Mouse (Mus musculus): Measurements from ENCODE around the gene Spag16.
A peak's percentile ranks its signal among the peaks of the same experiment; 100 is the strongest.

Spag16 gene

DNA sequence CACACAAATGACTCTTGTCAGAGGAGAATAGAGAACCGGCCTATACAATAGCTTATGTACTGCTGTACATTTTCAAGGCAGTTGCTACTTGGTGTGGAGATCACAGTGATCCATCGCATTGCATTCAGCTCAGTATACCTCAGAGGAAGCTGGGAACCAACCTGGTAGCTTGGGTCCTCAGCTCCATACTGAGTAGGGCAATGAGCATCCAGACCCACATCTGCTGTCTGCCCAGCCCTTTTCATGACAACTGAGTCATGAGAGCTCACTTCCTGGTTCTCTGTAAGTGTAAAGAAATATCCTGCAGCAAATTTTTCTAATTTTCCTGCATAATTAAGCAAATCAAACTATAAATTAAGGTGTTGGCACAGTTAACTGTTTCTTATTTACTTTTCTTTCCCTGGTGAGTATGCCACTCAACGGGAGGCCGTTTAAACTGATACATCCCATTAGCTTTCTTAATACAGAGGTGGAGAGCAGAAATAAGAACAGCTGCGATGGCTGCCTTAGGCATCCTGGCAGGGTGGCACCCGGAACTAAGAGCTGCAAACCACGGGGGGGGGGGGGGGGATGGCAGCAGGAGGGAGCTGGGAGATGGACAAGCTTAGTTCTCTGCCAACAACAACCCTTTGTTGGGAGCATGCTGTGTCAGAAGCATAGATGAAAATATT is 255.6 kb downstream of the Spag16 start:
- peak; percentile 42 for DNase-seq (ENCODE audit: low read depth, low spot score)

DNA sequence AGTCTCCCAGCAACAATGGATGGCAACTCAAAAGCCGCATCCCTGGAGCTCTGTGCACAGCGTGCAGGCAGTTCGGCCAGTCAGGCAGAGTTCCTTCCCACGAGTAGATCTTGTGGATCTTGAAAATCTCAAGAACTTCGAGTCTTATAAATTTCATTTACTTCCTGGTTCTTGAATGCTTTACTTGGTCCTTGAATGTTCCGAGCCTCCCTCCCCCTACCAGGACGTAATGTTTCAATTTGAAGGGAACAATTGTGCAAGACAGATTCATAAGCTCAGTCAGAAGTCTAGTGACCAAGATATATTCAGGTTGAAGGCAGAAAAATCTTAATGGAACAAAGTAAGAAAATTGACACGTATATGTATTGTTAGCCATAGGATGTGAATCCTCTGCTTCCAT is 277.9 kb downstream of the Spag16 start:
- no peak for DNase-seq (ENCODE audit: low read depth, low spot score)

GRCm38 (mm10) chr1:70116212-70116982 is 289.6 kb downstream of the Spag16 start:
- no peak for DNase-seq (ENCODE audit: low read depth, low spot score)

GRCm38 (mm10) chr1:70128035-70128434 is 301.3 kb downstream of the Spag16 start:
- DNase-seq (ENCODE audit: low read depth, low spot score) = peak; percentile 73

DNA sequence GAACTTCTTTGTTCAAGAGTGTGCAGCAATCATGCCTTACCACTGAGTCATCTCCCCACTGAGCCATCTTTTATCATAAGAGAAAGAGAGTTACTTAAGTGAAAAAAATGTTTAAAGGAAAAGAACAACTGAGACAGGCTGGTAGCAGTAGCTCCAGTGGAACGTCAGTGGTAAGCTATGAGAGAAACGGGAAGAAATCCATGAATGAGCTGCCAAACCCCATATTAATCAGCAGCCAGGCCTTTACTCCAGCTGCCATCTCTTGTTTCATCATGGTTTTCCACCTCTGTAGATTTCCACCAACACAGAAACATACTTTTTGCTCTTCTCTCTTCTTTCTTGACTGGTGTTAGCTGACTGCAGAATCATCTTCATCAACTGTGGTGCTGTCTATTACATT is 308.8 kb downstream of the Spag16 start:
- peak; percentile 87 for DNase-seq (ENCODE audit: low read depth, low spot score)

- DNase-seq (ENCODE audit: low read depth, low spot score) = peak; percentile 77
These were observed 338.8 kb downstream of the Spag16 start for GRCm38 (mm10) chr1:70165343-70166158.

DNA sequence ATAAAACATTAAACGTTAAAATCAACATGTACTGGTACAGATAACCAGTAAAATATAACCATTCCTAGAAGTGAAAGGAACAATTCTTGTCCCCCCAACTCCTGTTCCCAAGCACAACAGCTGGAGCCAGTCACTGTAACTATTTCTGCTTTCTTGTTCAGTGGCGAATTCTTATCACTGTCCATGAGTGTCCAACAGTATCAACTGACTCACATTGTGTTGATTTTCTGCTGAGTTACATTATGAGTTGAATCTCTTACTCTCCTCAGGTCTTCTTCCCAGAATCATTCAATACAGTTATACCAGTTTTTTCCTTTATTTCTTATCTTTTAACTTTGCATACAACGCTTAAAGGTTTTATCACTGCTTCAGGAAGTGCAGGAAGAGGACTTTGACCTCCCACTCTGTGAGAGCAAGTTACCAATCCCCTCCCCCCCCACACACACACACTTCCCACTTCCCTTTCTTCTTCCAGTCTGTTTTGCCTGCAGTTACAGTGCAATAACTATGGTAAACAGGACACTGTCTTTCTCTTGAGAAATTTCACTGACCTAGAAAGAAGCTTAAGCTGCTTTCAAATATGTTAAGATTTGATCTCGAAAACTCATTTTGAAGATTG is 353.5 kb downstream of the Spag16 start:
- no peak for DNase-seq (ENCODE audit: low read depth, low spot score)

GRCm38 (mm10) chr1:70264815-70265214 is 438.0 kb downstream of the Spag16 start:
- no peak for DNase-seq (ENCODE audit: low read depth, low spot score)

DNA sequence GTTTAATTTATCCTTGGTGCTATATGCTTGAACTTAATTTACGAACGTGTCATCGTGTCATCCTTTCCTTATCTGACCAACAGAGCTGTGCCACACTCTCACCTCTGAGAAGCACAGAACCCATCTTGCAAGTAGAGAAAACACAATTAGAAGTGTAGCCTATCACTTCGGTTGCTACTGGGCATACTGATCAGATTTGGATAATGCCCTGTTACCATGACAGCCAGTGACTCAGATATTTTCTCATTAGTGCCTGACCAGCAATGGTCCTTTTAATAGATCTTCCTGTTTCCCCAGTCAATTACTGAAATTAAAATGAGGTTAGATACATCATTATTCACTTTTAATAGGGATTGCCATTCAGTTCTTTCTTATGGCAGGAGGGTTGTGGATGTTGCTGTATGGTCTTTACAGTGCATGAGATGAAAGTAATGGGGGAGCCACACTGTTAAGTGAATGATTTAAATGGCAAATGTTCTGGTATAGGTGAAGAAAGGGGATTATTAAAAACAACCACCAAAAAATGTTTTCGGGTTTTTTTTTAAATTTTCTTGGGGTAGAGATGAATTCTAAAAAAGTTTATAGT is 439.2 kb downstream of the Spag16 start:
- no peak for DNase-seq (ENCODE audit: low read depth, low spot score)

- DNase-seq (ENCODE audit: low read depth, low spot score) = peak; percentile 67
These were observed 443.4 kb downstream of the Spag16 start for GRCm38 (mm10) chr1:70270139-70270538.

DNA sequence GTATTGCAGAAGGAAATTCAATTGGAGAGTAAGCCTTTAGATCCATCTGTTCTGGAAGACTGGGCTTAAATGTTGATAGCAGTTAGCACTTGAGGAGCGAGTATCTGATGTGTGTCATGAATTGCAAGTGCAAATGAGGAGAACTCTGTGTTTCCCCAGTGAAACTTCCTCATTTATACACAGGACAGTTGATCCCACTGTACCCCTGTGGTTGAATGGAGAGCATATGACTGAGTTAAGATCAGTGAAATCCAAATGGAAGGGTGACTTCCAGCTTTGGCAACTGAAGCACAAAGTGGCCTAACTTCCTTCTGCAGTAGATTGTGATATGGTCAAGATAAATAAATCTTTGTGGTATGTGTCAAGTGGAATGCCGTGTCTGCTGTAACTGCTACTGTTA is 446.0 kb downstream of the Spag16 start:
- no peak for DNase-seq (ENCODE audit: low read depth, low spot score)

- DNase-seq (ENCODE audit: low read depth, low spot score) = no peak
These were observed 452.5 kb downstream of the Spag16 start for GRCm38 (mm10) chr1:70279296-70279695.

DNA sequence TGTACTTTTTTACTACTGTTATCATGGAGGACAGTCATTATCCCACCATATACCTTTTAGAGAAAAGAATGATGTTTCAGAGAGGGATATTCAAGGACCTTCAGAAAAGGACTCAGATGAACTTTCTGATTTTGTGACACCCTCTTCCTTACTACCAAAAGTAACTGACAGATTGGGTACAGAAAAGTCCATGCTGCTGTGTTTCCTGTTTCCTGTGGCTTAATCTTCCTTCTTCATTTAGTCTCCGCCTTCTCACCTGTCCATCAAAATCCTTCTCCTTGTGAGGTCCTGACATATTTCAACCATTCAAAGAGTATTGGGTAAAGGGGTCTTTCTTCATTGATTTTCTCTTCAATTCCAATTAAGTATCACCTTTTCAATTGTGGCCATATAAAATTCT is 456.6 kb downstream of the Spag16 start:
- DNase-seq (ENCODE audit: low read depth, low spot score) = no peak

DNA sequence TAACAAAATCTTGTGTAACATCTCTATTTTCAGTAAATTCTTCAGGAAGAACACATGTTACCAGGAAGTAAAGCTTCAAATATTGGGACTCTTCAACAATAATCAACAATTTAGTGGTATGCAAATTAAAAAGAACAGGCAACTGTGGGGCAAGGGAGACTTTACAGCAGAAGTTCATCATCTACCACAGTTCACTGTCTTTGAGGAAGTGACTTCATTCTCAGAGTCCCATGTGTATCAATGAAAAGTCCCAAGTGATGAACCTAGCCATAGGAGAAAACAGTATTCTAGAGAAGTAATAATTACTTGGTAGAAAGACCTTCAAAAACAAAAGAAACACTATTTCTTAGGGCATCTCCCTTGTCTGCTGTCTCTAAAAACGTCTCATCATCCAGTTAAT is 457.4 kb downstream of the Spag16 start:
- DNase-seq (ENCODE audit: low read depth, low spot score) = no peak

DNA sequence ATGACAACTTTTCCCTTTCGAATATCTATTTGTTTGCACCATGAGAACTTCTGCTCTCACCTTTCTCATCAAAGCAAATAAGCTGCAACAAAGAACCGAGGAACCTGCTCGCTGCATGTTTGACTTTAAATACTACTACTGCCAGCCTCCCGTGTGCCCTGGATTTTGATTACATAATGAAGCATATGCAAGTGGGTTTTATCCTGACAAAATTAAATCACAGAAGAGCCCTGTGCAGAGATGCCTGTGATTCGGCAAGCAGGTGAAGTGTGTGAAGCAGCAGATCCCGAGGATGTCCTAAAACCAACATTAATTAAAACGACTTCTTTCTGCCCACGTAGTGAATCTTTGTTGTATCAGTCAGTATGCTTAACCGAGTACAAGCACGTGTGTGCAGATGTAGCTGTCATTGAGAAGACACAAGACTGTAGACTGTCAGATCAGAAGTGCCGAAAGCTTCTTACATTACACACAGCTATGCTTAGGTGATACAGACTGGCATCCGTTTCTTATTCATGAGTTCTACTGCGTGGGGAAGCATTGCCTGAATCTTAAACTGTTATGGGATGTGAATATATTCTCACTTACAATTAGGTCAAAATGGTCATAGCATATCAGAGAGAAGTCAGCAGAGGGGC is 489.5 kb downstream of the Spag16 start:
- DNase-seq (ENCODE audit: low read depth, low spot score) = no peak

- DNase-seq (ENCODE audit: low read depth, low spot score) = no peak
These were observed 494.2 kb downstream of the Spag16 start for GRCm38 (mm10) chr1:70320951-70321350.

- no peak for DNase-seq (ENCODE audit: low read depth, low spot score)
These were observed 519.4 kb downstream of the Spag16 start for GRCm38 (mm10) chr1:70346179-70346578.

DNA sequence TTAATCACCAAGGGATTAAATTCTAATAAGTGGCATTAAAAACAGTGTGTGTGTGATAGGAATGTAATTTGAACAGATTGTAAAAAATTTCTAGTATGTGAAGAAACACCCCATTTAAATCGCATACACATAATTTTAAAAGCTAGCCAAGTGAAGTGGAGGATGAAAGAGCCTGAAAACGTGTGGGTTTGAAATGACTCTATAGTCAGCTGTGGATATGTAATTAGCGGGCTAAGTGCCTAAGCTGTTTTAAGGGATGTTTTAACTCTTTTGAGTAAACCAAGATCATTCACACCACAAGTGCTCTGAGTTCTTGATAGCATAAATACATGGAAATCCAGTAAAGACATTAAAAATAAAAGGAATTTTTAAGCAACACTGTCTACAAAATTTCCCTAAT is 524.6 kb downstream of the Spag16 start:
- no peak for DNase-seq (ENCODE audit: low read depth, low spot score)

DNA sequence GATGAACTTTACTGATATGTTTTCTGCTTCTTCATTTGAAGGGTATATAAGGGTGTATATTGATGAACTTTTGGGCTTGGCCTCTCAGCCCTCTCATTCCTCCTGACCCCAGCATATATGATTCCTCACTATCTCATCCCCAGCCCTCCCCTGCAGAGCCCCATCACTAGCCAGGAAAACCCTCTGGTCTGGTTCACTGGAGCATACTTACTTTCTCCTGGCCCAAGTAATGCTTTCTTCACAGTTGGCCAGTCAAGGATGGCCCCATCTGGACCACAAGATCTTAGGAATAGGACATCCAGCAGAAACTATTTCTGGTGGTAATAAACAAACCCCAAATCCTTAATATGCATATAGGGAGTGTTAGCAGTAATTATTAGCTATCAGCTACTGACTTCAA is 527.2 kb downstream of the Spag16 start:
- DNase-seq (ENCODE audit: low read depth, low spot score) = no peak

DNA sequence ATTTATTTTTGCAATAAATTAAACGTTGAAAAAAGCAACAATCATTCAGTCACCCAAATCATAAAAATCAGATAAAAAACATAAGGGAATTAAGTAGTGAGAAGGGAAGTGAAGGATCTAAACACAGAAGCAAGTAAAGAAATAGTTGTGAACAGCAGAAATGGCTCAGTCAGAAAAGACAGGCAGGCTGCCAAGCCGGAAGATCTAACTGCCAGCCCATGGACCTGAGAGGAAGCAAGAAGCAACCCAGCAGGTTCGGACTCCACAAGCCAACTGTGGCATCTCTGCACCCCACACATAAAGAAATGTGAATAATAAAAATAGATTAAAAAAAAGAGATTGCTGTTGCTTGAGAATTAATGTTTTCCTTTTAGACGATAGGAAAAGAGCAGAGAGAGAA is 545.0 kb downstream of the Spag16 start:
- DNase-seq (ENCODE audit: low read depth, low spot score) = no peak

DNA sequence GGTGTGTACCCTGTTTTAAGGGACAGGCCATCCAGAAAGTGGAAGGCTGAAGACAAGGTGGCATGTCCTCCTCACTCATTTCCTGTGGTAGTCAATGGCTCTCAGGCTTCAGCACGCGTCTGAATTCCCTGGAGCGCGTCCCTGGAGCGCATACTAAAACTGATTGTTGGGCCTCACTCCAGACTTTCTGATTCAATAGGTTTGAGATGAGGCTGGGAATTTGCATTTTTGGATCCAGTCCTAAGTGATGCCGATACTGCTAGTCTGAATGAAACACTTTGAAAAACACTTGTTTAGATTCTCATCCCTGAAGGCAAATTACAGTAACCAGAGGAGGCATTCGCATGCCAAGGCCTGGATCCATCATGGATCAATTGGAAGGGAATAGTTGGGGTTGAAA is 553.3 kb downstream of the Spag16 start:
- DNase-seq (ENCODE audit: low read depth, low spot score) = no peak
